Mouse (Mus musculus) liver, adult 2 months (tissue): Measurements from ENCODE around the gene Mogat1.

ENCODE experiments used
- CTCF ChIP-seq: fragments of 200-500 bp; IDR thresholded peaks from 2 replicates; pipeline ENCODE4 v1.5.1; 2011; ENCODE audit warnings: low read depth, low read length, control low read depth
- POLR2A ChIP-seq: fragments of 200-500 bp; IDR thresholded peaks from 2 replicates; pipeline ENCODE4 v1.6.1; 2011; ENCODE audit warnings: low read length, control low read depth; ENCODE audit not compliant: insufficient read depth; ENCODE audit errors: extremely low read depth

DNA sequence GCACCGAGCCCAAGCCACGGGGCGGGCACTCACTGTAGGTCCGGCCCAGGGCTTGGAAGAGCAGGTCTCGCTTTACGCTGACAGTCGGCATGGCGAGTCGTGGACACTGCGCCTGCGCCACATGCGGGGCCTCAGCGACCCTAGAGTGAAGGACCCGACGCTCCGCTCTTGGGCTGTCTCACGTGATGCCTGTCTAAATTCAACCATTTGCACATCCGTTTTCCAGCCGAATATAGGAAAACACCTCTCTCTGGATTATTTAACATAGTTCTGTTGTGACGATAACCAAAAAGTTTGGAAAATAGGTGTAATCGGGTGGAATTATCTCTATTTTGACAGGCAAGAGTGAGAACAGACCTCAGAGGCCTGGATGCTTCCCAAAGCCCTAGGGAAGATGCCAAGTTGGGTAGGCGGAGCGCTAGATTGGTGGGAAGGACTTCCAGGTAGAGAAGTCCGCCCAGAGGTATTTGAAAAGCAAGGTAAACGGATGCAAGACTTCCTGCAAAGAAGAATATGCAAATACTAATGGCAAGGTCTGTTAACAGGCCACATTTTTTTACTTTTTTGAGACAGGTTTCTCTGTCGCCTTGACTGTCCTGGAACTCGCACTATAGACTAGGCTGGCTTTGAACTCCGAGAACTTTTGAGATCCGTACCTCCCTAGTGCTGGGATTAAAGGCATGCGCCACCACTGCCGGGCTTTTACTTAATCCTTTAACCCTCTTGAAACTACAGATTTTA is 21.9 kb upstream of the Mogat1 start, which contains the start of gene Farsb:
- TF ChIP-seq POLR2A (peak; percentile 46; the same call in 1 of the 2 replicates), CTCF (no peak)
